Comparison of ENCODE assay signal across 11 mouse cellular contexts in the genomic region with DNA sequence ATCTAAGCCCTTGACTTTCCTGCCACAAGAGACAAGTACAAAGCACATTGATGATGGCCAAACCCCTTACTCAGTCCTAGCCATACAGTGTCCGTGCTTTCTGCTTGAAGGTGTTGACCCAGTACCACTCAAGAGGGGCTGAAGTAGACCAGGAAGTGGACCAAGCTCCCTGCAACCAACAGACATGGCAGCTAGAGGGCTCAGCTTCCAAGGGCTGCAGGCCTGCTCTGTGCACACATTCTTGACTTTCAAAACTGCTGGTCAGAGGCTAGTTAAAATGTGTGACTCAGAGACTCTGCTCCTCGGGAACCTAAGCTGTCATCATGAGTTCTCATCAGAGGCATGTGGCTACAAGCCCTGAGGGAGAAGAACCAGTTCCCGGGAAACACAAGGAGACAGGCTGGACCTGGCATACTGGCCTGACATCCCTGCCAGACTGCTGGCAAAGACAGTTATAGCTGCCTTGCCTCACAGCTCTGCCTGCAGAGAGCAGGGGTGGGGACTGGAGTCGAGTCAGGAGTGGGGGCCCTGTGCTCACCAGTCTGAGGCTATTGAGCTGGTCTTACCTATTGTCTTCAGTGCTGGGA. TPM values are rescaled to one million over a fixed set of nuclear protein-coding genes. Genes with fewer than 3 reads are reported as not detected.
DNase-seq lines count a peak whose midpoint lies in the region; ATAC-seq lines count a peak whose summit lies in the region.
"Had no signal": no experiment of that assay in that cellular context is flagged by ENCODE, and none has a peak within 500 bp of the region (broad histone marks: within the 10 kb centered on the region; RNA-seq: fewer than 3 reads in every experiment).

No protein-coding gene starts in this region.

- H3K36me3 ChIP-seq in embryonic facial prominence, embryonic 13.5 days = no peaks in the 10 kb centered on the region
- H3K36me3 ChIP-seq in forebrain, embryonic 11.5 days (ENCODE audit: control insufficient read depth, insufficient read depth, low read length) = no peaks in the 10 kb centered on the region

- H3K4me1 ChIP-seq in embryonic facial prominence, embryonic 13.5 days = no peaks in the 10 kb centered on the region
- H3K4me1 ChIP-seq in forebrain, embryonic 11.5 days (replicated peaks; ENCODE audit: control insufficient read depth, insufficient read depth, low read length) = no peaks in the 10 kb centered on the region

- no peak overlapping the region for H3K9ac ChIP-seq in embryonic facial prominence, embryonic 13.5 days
- no peak overlapping the region for H3K9ac ChIP-seq in forebrain, embryonic 11.5 days (ENCODE audit: low read length)

- H3K9me3 ChIP-seq in embryonic facial prominence, embryonic 13.5 days = no peaks in the 10 kb centered on the region
- H3K9me3 ChIP-seq in forebrain, embryonic 11.5 days (ENCODE audit: control insufficient read depth, low read length) = no peaks in the 10 kb centered on the region

- H3K27ac ChIP-seq in embryonic facial prominence, embryonic 13.5 days = no peak overlapping the region
- H3K27ac ChIP-seq in forebrain, embryonic 11.5 days (ENCODE audit: low read depth, low read length) = no peak overlapping the region
- H3K27ac ChIP-seq: macrophage had no signal

- H3K4me3 ChIP-seq in embryonic facial prominence, embryonic 13.5 days = no peak overlapping the region
- H3K4me3 ChIP-seq in forebrain, embryonic 11.5 days (ENCODE audit: low read depth, low read length) = no peak overlapping the region

- intact Hi-C loops in heart, postnatal 25 days (cut with DNase I) = no loop called here

- no peak overlapping the region for H3K4me2 ChIP-seq in embryonic facial prominence, embryonic 13.5 days
- H3K4me2 ChIP-seq in forebrain, embryonic 11.5 days (ENCODE audit: low read depth, low read length, severe bottlenecking) = no peak overlapping the region

- 56% methylated on average over 4 of the region's 4 CpGs for WGBS in embryonic facial prominence, embryonic 13.5 days
- 77% methylated on average over 4 of the region's 4 CpGs for WGBS in forebrain, embryonic 11.5 days

- no peaks in the 10 kb centered on the region; the same call in 1 of the 2 replicates for H3K27me3 ChIP-seq in embryonic facial prominence, embryonic 13.5 days
- no peaks in the 10 kb centered on the region for H3K27me3 ChIP-seq in forebrain, embryonic 11.5 days (ENCODE audit: control insufficient read depth, insufficient read depth, low read length)

- 0 out of 2 replicates have a peak, but pooled peaks have one; percentile 10 for ATAC-seq in embryonic facial prominence, embryonic 13.5 days (ENCODE audit: insufficient number of reproducible peaks, insufficient read depth, low FRiP score, low TSS enrichment, low read depth)
- no peak for ATAC-seq in forebrain, embryonic 11.5 days (replicated peaks; ENCODE audit: low FRiP score)

- DNase-seq in heart, adult 18-20 months = peak; percentile 20 to 59
- no peak for DNase-seq in heart, postnatal 25 days (ENCODE audit: low spot score)
- peak; percentile 50 to 60 for DNase-seq in right cerebral cortex, postnatal 10 days (ENCODE audit: low spot score in 2 of 2)
- no peak for DNase-seq in right cerebral cortex, postnatal 25 days
- peak; percentile 63 to 79 for DNase-seq in urinary bladder, postnatal 36 days (ENCODE audit: low spot score in 2 of 2)
- no peak for DNase-seq in forebrain, embryonic 11.5 days (ENCODE audit: low spot score)
- no peak for DNase-seq in spleen, adult 18-20 months
- DNase-seq: heart, postnatal 14 days had no signal

RNA-seq across cellular contexts. Expression of gene Bhlhe23, which starts 37.4 kb away (rescaled TPM):
- not detected for total RNA-seq in heart, adult 18-20 months (2021)
- not detected for total RNA-seq in heart, postnatal 25 days (2021)
- polyA plus RNA-seq in embryonic facial prominence, embryonic 13.5 days (2015; fragmentation: Nextera tagmentation; extraction: Ambion mirVana) = 0.17 TPM in 1 of 2 replicates, not detected in the other
- polyA plus RNA-seq in forebrain, embryonic 11.5 days (2014; fragmentation: Nextera tagmentation; extraction: Ambion mirVana) = 0.85 and 0.87 TPM in 2 replicates
- total RNA-seq: heart, postnatal 14 days; left cerebral cortex, adult 8-10 months had no signal
- polyA plus RNA-seq: macrophage had no signal

Comparison
In these comparisons a context has a peak if more than half of its experiments do, and no peak if none do; other contexts are left out.
1. DNase-seq: peak in heart, adult 18-20 months (2 of 2), right cerebral cortex, postnatal 10 days (2 of 2) and urinary bladder, postnatal 36 days (2 of 2); none in heart, postnatal 25 days (single experiment), right cerebral cortex, postnatal 25 days (single experiment), forebrain, embryonic 11.5 days (single experiment) and spleen, adult 18-20 months (0 of 2).